Mouse (Mus musculus): ENCODE results near the gene Homer1. TPM values are rescaled to one million over a fixed set of nuclear protein-coding genes. Genes with fewer than 3 reads are reported as not detected.

The Homer1 gene
- polyA plus RNA-seq (2015; fragmentation: Nextera tagmentation; extraction: Ambion mirVana), result 2.2 and 2.4 TPM in 2 replicates

DNA sequence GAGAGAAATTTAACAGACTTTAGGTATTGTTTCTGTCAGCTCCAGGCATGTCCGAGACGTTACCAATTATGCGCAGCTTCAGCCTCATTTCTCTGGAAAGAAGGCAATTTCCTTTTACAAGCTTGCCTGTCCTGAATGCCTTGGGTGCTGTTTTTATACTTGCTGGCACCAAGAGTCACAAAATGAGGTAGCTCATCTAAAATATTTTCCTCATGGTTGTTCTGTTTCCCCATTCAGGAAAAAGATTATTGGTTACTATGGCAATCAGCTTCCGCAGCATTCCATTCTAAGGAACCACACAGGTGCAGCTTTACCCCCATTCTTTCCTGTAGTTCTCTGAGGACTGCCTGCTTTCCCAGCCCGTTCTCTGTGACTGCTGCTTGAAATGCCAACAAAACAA is at the start of gene Homer1:
Gene Homer1 (plus strand): TSS at position 320 of the 400 bp plus-strand sequence.
- Histone ChIP-seq H3K27me3 (ENCODE audit: control insufficient read depth, insufficient read depth, low read length) (no peaks in the 10 kb centered on the region), H3K27ac (replicated peaks) (no peak within 1 kb of the TSS), H3K4me3 (ENCODE audit: low read depth, low read length) (no peak within 1 kb of the TSS), H3K9ac (ENCODE audit: low read length) (no peak within 1 kb of the TSS), H3K9me3 (ENCODE audit: control insufficient read depth, low read length) (no peaks in the 10 kb centered on the region), H3K36me3 (ENCODE audit: control insufficient read depth, insufficient read depth, low read length) (no peaks in the 10 kb centered on the region), H3K4me1 (replicated peaks; ENCODE audit: control insufficient read depth, insufficient read depth) (no peaks in the 10 kb centered on the region), H3K4me2 (replicated peaks; ENCODE audit: low read depth) (no peak within 1 kb of the TSS)
- DNase-seq (ENCODE audit: low spot score), result no peak
- 69% methylated on average over 5 of the region's 5 CpGs for WGBS
- ATAC-seq (ENCODE audit: low FRiP score, low TSS enrichment), result no peak
- TF ChIP-seq EP300 (optimal IDR thresholded peaks at IDR 0.05), result no peak

DNA sequence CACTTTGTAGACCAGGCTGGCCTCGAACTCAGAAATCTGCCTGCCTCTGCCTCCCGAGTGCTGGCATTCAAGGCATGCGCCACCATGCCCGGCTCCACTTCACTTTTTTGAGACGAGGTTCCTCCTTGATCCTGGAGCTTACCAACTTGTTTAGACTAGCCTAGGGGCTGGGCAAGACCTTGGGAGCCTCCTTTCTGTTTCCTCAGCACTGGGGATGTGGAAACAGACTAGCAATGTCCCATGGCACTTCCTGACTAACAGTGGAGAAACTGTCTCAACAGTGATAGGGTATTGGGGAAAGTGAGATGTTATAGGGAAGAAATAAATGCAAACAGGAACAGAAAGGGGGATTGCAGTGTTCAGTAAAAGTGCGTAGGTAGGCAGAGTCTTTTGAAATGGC is 47.7 kb upstream of the Homer1 start:
- H3K36me3 ChIP-seq (ENCODE audit: control insufficient read depth, insufficient read depth, low read length), result no peaks in the 10 kb centered on the region
- H3K4me3 ChIP-seq (ENCODE audit: low read depth, low read length), result no peak overlapping the region
- no peaks in the 10 kb centered on the region for H3K4me1 ChIP-seq (replicated peaks; ENCODE audit: control insufficient read depth, insufficient read depth)
- no peak overlapping the region for H3K4me2 ChIP-seq (replicated peaks; ENCODE audit: low read depth)
- no peak for TF ChIP-seq EP300 (optimal IDR thresholded peaks at IDR 0.05)
- TF ChIP-seq CTCF (IDR thresholded peaks at IDR 0.05; ENCODE audit: low read depth), result no peak
- 75% methylated on average over 6 of the region's 6 CpGs for WGBS
- no peaks in the 10 kb centered on the region for H3K9me3 ChIP-seq (ENCODE audit: control insufficient read depth, low read length)
- DNase-seq (ENCODE audit: low spot score) (no peak), ATAC-seq (ENCODE audit: low FRiP score, low TSS enrichment) (no peak)
- no peak overlapping the region for H3K9ac ChIP-seq (ENCODE audit: low read length)
- no peaks in the 10 kb centered on the region for H3K27me3 ChIP-seq (ENCODE audit: control insufficient read depth, insufficient read depth, low read length)
- no peak overlapping the region for H3K27ac ChIP-seq (replicated peaks)

DNA sequence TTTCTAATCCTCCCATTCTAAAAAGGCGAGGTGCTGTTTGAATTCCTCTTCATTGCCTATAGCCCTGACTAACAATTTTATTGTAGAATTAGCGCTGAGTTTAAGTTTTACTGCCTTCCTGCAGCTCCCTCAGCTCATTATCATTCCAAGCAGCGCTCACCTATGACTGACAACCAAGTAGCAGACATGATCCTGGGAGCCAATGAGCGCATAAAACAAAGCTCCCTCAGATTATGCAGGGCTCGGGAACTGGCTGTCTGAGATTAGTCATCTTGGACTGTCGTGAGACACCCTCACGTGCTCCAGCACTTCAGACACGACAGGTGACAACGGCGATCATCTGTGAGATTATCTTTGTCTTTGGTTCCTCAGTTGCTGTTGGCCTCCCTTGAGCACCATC is 47.3 kb upstream of the Homer1 start:
- Histone ChIP-seq H3K36me3 (ENCODE audit: control insufficient read depth, insufficient read depth, low read length) (no peaks in the 10 kb centered on the region), H3K4me2 (replicated peaks; ENCODE audit: low read depth) (no peak overlapping the region), H3K9ac (ENCODE audit: low read length) (no peak overlapping the region), H3K27ac (replicated peaks) (no peak overlapping the region), H3K9me3 (ENCODE audit: control insufficient read depth, low read length) (no peaks in the 10 kb centered on the region), H3K27me3 (ENCODE audit: control insufficient read depth, insufficient read depth, low read length) (no peaks in the 10 kb centered on the region), H3K4me3 (ENCODE audit: low read depth, low read length) (no peak overlapping the region), H3K4me1 (replicated peaks; ENCODE audit: control insufficient read depth, insufficient read depth) (no peaks in the 10 kb centered on the region)
- ATAC-seq (ENCODE audit: low FRiP score, low TSS enrichment) (no peak), DNase-seq (ENCODE audit: low spot score) (no peak)
- WGBS, result 85% methylated on average over 10 of the region's 10 CpGs
- TF ChIP-seq EP300 (optimal IDR thresholded peaks at IDR 0.05) (no peak), CTCF (IDR thresholded peaks at IDR 0.05; ENCODE audit: low read depth) (no peak)

DNA sequence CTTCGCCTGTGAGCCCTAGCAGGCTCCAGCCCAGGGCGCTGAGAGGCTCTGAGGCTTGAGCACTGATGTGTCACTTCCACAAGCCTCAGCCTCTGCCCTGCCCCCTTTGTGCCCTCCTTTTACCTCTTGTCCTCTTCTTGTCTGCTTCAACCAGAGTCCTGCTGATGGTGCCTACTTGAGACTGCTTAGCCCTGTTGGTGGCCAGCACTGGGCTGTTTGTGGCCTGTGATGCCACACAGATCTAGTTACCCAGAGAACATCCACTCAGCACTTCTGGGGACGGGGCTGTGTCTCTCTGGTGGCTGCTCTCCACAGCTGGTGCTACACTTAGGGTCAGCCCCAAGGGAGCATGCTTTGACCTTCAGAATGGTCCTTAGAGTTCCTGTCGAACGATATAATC is 46.5 kb upstream of the Homer1 start:
- Histone ChIP-seq H3K27ac (replicated peaks) (no peak overlapping the region), H3K4me3 (ENCODE audit: low read depth, low read length) (no peak overlapping the region), H3K36me3 (ENCODE audit: control insufficient read depth, insufficient read depth, low read length) (no peaks in the 10 kb centered on the region), H3K4me1 (replicated peaks; ENCODE audit: control insufficient read depth, insufficient read depth) (no peaks in the 10 kb centered on the region), H3K4me2 (replicated peaks; ENCODE audit: low read depth) (no peak overlapping the region), H3K27me3 (ENCODE audit: control insufficient read depth, insufficient read depth, low read length) (no peaks in the 10 kb centered on the region), H3K9ac (ENCODE audit: low read length) (no peak overlapping the region), H3K9me3 (ENCODE audit: control insufficient read depth, low read length) (no peaks in the 10 kb centered on the region)
- no peak for TF ChIP-seq EP300 (optimal IDR thresholded peaks at IDR 0.05)
- TF ChIP-seq CTCF (IDR thresholded peaks at IDR 0.05; ENCODE audit: low read depth), result no peak
- ATAC-seq (ENCODE audit: low FRiP score, low TSS enrichment), result no peak
- 79% methylated on average over 5 of the region's 5 CpGs for WGBS
- no peak for DNase-seq (ENCODE audit: low spot score)

DNA sequence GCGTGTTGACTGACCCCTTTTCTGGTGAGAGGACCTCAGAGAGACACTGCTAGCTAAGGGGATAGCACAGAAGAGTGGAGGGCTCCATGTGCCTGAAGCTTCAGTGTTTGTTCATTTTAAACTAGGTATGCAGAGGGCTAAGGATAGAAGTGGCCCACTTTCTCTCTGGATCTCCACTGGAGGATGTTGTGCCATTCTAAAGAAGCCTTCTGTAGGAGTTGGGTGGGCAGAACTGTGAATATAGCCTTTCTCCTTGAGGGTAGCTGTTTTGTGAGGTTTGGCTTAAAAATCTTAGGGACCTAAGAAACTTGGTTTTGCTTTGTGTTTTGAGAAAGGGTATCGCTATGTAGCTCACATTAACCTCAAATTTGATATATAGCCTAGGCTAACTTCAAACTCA is 32.3 kb upstream of the Homer1 start:
- Histone ChIP-seq H3K4me2 (replicated peaks; ENCODE audit: low read depth) (no peak overlapping the region), H3K4me1 (replicated peaks; ENCODE audit: control insufficient read depth, insufficient read depth) (no peaks in the 10 kb centered on the region), H3K27me3 (ENCODE audit: control insufficient read depth, insufficient read depth, low read length) (no peaks in the 10 kb centered on the region), H3K36me3 (ENCODE audit: control insufficient read depth, insufficient read depth, low read length) (no peaks in the 10 kb centered on the region), H3K9ac (ENCODE audit: low read length) (no peak overlapping the region), H3K4me3 (ENCODE audit: low read depth, low read length) (no peak overlapping the region), H3K9me3 (ENCODE audit: control insufficient read depth, low read length) (no peaks in the 10 kb centered on the region), H3K27ac (replicated peaks) (no peak overlapping the region)
- 87% methylated on average over 2 of the region's 2 CpGs for WGBS
- no peak for DNase-seq (ENCODE audit: low spot score)
- TF ChIP-seq CTCF (IDR thresholded peaks at IDR 0.05; ENCODE audit: low read depth) (no peak), EP300 (optimal IDR thresholded peaks at IDR 0.05) (no peak)
- no peak for ATAC-seq (ENCODE audit: low FRiP score, low TSS enrichment)

DNA sequence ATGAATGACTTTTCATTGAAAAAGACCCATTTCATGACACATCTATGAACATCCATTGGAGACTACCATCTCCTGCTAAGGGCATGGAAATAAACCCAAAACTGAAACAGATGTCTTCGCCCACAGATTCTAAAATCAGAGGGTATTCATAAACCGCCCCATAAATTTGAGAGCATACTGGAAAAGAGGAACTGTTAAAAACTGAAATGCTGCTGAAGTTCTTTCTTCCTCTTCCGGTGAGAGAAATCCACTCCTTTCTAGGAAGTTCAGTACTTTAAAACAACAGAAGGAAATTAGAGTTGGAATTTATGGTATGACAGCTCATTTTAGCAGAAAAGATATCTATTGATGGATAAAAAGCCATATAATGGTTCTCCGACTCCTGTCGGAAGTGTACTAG is 1.1 kb downstream of the Homer1 start:
- 90% methylated on average over 5 of the region's 5 CpGs for WGBS
- ATAC-seq (ENCODE audit: low FRiP score, low TSS enrichment) (no peak), DNase-seq (ENCODE audit: low spot score) (no peak)
- TF ChIP-seq EP300 (optimal IDR thresholded peaks at IDR 0.05) (no peak), CTCF (IDR thresholded peaks at IDR 0.05; ENCODE audit: low read depth) (no peak)
- Histone ChIP-seq H3K27me3 (ENCODE audit: control insufficient read depth, insufficient read depth, low read length) (no peaks in the 10 kb centered on the region), H3K4me1 (replicated peaks; ENCODE audit: control insufficient read depth, insufficient read depth) (no peaks in the 10 kb centered on the region), H3K27ac (replicated peaks) (no peak overlapping the region), H3K36me3 (ENCODE audit: control insufficient read depth, insufficient read depth, low read length) (no peaks in the 10 kb centered on the region), H3K9ac (ENCODE audit: low read length) (no peak overlapping the region), H3K9me3 (ENCODE audit: control insufficient read depth, low read length) (no peaks in the 10 kb centered on the region), H3K4me2 (replicated peaks; ENCODE audit: low read depth) (no peak overlapping the region), H3K4me3 (ENCODE audit: low read depth, low read length) (no peak overlapping the region)

Data from stomach, postnatal 0 days (tissue).